Mouse (Mus musculus): ENCODE data around the gene Hist2h2aa1.

DNA sequence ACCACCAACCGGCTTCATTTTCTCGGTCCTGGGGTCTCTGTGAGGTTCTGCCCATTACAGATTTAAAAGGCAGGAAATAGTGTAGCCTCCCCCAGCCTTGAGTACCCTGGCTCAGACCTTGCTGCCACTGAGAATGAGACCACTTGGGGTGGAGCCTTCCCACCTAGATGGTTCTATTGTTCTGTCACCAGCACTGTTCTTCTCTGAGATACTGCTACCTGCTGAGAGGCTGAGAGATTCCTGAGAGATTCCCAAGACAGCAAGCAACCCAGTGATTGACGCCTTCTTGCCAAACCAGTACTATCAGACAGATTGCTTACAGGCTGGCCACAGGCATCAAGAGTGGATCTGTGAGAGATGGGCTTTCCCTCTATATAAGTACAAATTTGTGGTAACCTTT is 43.9 kb downstream of the Hist2h2aa1 start:
- TF ChIP-seq CTCF (IDR thresholded peaks at IDR 0.05; ENCODE audit: low read depth) (no peak), EP300 (IDR thresholded peaks at IDR 0.05; ENCODE audit: low read depth) (no peak)
